Mouse (Mus musculus): ENCODE measurements around the gene Dhx58.

GRCm38 (mm10) chr11:100681826-100682225 is 22.2 kb downstream of the Dhx58 start:
- no peak for TF ChIP-seq CTCF (IDR thresholded peaks at IDR 0.05; ENCODE audit: extremely low read depth, insufficient read length, insufficient replicate concordance, low read depth, low read length)
- no peak for TF ChIP-seq POLR2A (IDR thresholded peaks at IDR 0.05; ENCODE audit: low read depth, low read length)

Data from small intestine, adult 2 months (tissue).